Mouse (Mus musculus) testis, adult 2 months (tissue): ENCODE results near the gene Ctso. TPM values are rescaled to one million over a fixed set of nuclear protein-coding genes. Genes with fewer than 3 reads are reported as not detected.

Experiments
- H3K27ac ChIP-seq: fragments of 200-500 bp; 2 replicates; pipeline ENCODE4 v1.5.1; 2012; ENCODE audit warnings: low read depth, low read length; ENCODE audit not compliant: control insufficient read depth, insufficient read depth
- H3K27me3 ChIP-seq: fragments of 200-500 bp; 2 replicates; pipeline ENCODE4 v1.6.1; 2012; ENCODE audit warnings: mild to moderate bottlenecking, low read length, moderate library complexity; ENCODE audit not compliant: control insufficient read depth, insufficient read depth
- H3K36me3 ChIP-seq: fragments of 200-500 bp; 2 replicates; pipeline ENCODE4 v1.6.1; 2012; ENCODE audit warnings: mild to moderate bottlenecking, low read length; ENCODE audit not compliant: control insufficient read depth, insufficient read depth
- H3K4me1 ChIP-seq: fragments of 200-500 bp; 2 replicates; pipeline ENCODE4 v1.6.1; 2012; ENCODE audit warnings: low read length; ENCODE audit not compliant: control insufficient read depth, insufficient read depth
- H3K4me3 ChIP-seq: fragments of 200-500 bp; 2 replicates; pipeline ENCODE4 v1.5.1; 2012; ENCODE audit warnings: low read depth, mild to moderate bottlenecking, low read length, moderate library complexity, mixed read lengths; ENCODE audit not compliant: control insufficient read depth
- CTCF ChIP-seq: fragments of 200-500 bp; IDR thresholded peaks from 2 replicates; pipeline ENCODE4 v1.5.1; 2012; ENCODE audit warnings: low read depth, mild to moderate bottlenecking, inconsistent platforms, low read length, moderate library complexity; ENCODE audit not compliant: control insufficient read depth, insufficient read depth, insufficient replicate concordance
- POLR2A ChIP-seq: fragments of 200-500 bp; IDR thresholded peaks from 2 replicates; pipeline ENCODE4 v1.6.1; 2012; ENCODE audit warnings: low read depth, mild to moderate bottlenecking, inconsistent platforms, low read length, moderate library complexity; ENCODE audit not compliant: control insufficient read depth
- polyA plus RNA-seq: library from polyadenylated mRNA; depleted of rRNA; stranded (reverse); fragments of >200 nt; gene quantifications from 2 replicates; pipeline ENCODE4 v1.2.3, GENCODE M21; 2012

Ctso gene
- polyA plus RNA-seq, 1 experiment, result 4.0 TPM

GRCm38 (mm10) chr3:81949048-81949447, 16.6 kb downstream of the Ctso start:
- Histone ChIP-seq H3K27me3 (no peaks in the 10 kb centered on the region), H3K4me1 (peaks cover 3% of the 10 kb centered on the region; the same call in 1 of the 2 replicates), H3K36me3 (no peaks in the 10 kb centered on the region), H3K4me3 (no peak overlapping the region), H3K27ac (no peak overlapping the region)
- TF ChIP-seq CTCF (no peak), POLR2A (no peak)

GRCm38 (mm10) chr3:81951785-81952184, 19.4 kb downstream of the Ctso start:
- TF ChIP-seq POLR2A (no peak), CTCF (no peak)
- no peaks in the 10 kb centered on the region for H3K4me1 ChIP-seq
- no peak overlapping the region for H3K4me3 ChIP-seq
- no peaks in the 10 kb centered on the region for H3K36me3 ChIP-seq
- no peaks in the 10 kb centered on the region for H3K27me3 ChIP-seq
- H3K27ac ChIP-seq, result no peak overlapping the region

GRCm38 (mm10) chr3:81957484-81957883, 25.1 kb downstream of the Ctso start:
- no peak for TF ChIP-seq POLR2A
- no peak for TF ChIP-seq CTCF
- H3K27ac ChIP-seq, result no peak overlapping the region
- H3K36me3 ChIP-seq, result no peaks in the 10 kb centered on the region
- H3K4me1 ChIP-seq, result no peaks in the 10 kb centered on the region
- no peak overlapping the region for H3K4me3 ChIP-seq
- no peaks in the 10 kb centered on the region for H3K27me3 ChIP-seq

GRCm38 (mm10) chr3:81961336-81961735, 28.9 kb downstream of the Ctso start:
- Histone ChIP-seq H3K4me3 (no peak overlapping the region), H3K4me1 (no peaks in the 10 kb centered on the region), H3K27ac (no peak overlapping the region), H3K36me3 (no peaks in the 10 kb centered on the region), H3K27me3 (no peaks in the 10 kb centered on the region)
- no peak for TF ChIP-seq CTCF
- TF ChIP-seq POLR2A, result no peak

- Histone ChIP-seq H3K27ac (no peak overlapping the region), H3K4me1 (no peaks in the 10 kb centered on the region), H3K27me3 (no peaks in the 10 kb centered on the region), H3K4me3 (no peak overlapping the region), H3K36me3 (no peaks in the 10 kb centered on the region)
- TF ChIP-seq CTCF (no peak), POLR2A (no peak)
Observed at GRCm38 (mm10) chr3:81963768-81964167, 31.4 kb downstream of the Ctso start.

GRCm38 (mm10) chr3:81964596-81964995, 32.2 kb downstream of the Ctso start:
- H3K27me3 ChIP-seq, result no peaks in the 10 kb centered on the region
- H3K4me3 ChIP-seq, result no peak overlapping the region
- no peaks in the 10 kb centered on the region for H3K36me3 ChIP-seq
- no peaks in the 10 kb centered on the region for H3K4me1 ChIP-seq
- no peak overlapping the region for H3K27ac ChIP-seq
- no peak for TF ChIP-seq CTCF
- TF ChIP-seq POLR2A, result no peak

- Histone ChIP-seq H3K4me1 (no peaks in the 10 kb centered on the region), H3K4me3 (no peak overlapping the region), H3K27ac (no peak overlapping the region), H3K36me3 (no peaks in the 10 kb centered on the region), H3K27me3 (no peaks in the 10 kb centered on the region)
- TF ChIP-seq CTCF (no peak), POLR2A (no peak)
Observed at GRCm38 (mm10) chr3:81975607-81976006, 43.2 kb downstream of the Ctso start.

GRCm38 (mm10) chr3:81976102-81976501, 43.7 kb downstream of the Ctso start, which contains the start of gene Tdo2:
Gene Tdo2, minus strand, starts transcription at chr3:81976202.
- Histone ChIP-seq H3K4me1 (no peaks in the 10 kb centered on the region), H3K27ac (no peak within 1 kb of the TSS), H3K27me3 (no peaks in the 10 kb centered on the region), H3K36me3 (no peaks in the 10 kb centered on the region), H3K4me3 (no peak within 1 kb of the TSS)
- TF ChIP-seq CTCF (no peak), POLR2A (no peak)
